Mouse (Mus musculus): Measurements from ENCODE around the gene Kif27.

DNA sequence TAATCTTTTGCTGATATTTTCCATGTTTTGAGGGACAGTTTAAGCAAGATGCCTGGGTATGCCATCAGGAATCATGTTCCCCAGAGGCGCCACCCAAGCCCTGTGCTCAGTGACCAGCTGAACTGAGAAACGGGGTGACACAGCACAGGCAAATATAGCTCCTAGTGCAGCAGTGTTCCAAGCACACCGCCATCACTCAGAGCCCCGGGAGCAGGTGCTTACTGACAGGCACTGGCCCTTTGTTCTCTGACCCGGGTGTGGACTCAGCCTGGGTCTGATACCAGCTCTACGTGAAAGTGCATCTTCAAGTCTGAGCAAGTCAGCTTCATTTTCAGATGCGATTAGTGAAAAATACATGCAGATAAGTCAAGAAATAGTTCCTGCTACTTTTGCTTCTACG, 49.4 kb downstream of the Kif27 start:
- no peak for TF ChIP-seq CTCF (IDR thresholded peaks at IDR 0.05; ENCODE audit: low read depth)
- no peak for TF ChIP-seq EP300 (IDR thresholded peaks at IDR 0.05; ENCODE audit: low read depth)

All from liver, embryonic 14.5 days (tissue).